Mouse (Mus musculus): ENCODE results near the gene Wbp2nl. TPM values are rescaled to one million over a fixed set of nuclear protein-coding genes. Genes with fewer than 3 reads are reported as not detected.
A peak's percentile ranks its signal among the peaks of the same experiment; 100 is the strongest.

Wbp2nl gene
- polyA plus RNA-seq, 1 experiment = not detected

DNA sequence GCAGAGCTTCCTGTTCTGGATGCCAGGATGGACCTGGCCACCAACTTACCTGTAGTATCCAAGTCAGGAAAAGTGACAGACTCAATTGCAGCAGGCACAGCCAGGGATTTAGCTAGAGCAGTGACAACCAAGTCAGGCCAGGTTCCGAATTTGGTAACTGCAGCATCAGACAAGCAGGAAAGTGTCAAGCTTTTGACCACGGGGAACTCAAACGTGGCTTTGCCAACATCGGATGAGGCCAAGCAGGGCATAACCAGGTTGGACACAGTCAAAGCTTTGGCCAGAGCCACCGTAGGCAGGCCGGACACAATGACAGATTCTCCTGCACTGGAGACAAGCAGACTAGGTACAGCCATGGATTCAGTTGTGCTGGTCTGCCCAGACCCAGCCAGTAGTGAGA lies 26.5 kb upstream of the Wbp2nl start:
- Histone ChIP-seq H3K4me3 (replicated peaks) (no peak overlapping the region), H3K36me3 (replicated peaks; ENCODE audit: low read length) (no peaks in the 10 kb centered on the region), H3K9me3 (no peaks in the 10 kb centered on the region), H3K27me3 (replicated peaks) (peaks cover 85% of the 10 kb centered on the region), H3K4me1 (peaks cover 28% of the 10 kb centered on the region)
- TF ChIP-seq GATA1 (IDR thresholded peaks at IDR 0.05; ENCODE audit: borderline replicate concordance, low read length) = no peak
- no peak for TF ChIP-seq FLI1 (IDR thresholded peaks at IDR 0.05; ENCODE audit: low read length)

DNA sequence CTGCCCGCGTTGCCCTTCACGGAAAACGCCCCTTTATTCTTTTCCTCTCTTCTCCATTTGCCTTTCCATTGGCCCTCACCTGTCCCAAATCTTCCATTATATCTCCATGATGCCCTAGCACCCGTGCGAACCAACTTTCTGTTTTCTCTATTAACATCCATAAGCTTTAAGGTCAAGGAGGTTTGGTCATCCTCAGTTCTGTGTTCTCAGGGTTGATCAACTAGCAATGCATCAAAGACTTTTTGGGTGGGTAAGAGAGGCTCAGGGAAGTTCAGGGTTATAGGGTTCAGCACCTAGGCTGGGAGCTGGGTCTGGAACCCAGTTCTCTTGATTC lies 24.2 kb upstream of the Wbp2nl start, which contains the start of gene Sept3:
TSS of gene Sept3 (plus strand) at position 301 of the 334 bp plus-strand sequence.
- H3K27me3 ChIP-seq (replicated peaks) = peaks cover 92% of the 10 kb centered on the region
- no peaks in the 10 kb centered on the region for H3K9me3 ChIP-seq
- no peaks in the 10 kb centered on the region for H3K36me3 ChIP-seq (replicated peaks; ENCODE audit: low read length)
- peak within 1 kb of the TSS; percentile 87 for H3K4me3 ChIP-seq (replicated peaks)
- peaks cover 35% of the 10 kb centered on the region for H3K4me1 ChIP-seq
- TF ChIP-seq GATA1 (IDR thresholded peaks at IDR 0.05; ENCODE audit: borderline replicate concordance, low read length) (no peak), FLI1 (IDR thresholded peaks at IDR 0.05; ENCODE audit: low read length) (no peak)

DNA sequence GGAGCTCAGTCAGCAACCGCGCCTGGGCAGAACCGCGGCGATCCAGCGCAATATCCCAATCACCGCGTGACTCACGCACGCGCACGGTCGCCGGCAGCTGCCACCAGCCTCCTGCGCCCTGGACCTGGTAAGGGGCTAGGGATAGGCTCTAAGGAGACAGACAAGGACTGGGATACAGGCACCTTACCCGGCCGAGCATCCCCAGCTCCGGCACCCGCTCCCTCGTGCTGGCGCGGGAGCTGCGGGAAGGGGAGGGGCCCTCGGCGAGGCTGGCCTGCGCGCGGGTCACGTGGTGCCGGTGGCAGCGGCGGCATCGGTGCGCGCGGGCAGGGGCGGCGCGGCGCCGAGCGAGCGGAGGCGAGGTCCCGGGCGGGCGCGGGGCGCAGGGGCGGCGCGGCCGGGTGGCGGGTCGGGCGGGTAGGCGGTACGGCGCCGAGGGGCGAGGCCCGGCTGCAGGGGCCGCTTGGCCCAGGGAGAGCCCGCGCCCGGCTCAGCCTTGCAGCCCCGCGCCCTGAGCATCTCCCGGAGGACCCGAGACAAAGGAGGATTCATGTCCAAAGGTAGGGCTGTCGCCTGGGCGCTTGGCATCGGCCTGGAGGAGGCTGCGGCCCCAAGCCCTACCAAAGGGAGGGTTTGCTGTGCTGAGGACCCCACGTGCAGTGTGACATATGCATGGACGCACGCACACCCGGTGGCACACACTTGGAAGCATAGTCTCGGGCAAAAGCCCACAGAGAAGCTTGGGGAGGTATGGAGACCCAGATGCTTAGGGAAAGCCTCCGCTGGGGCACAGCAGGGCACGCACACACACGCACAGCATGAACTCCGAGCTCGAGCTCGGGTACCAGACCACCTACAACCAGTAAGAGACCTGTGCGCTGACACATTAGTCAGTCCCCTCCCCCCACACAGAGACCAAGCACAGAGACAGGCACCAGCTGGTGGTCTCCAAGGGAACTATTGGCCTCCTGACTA lies 23.5 kb upstream of the Wbp2nl start:
- no peak for TF ChIP-seq FLI1 (IDR thresholded peaks at IDR 0.05; ENCODE audit: low read length)
- no peak for TF ChIP-seq GATA1 (IDR thresholded peaks at IDR 0.05; ENCODE audit: borderline replicate concordance, low read length)
- Histone ChIP-seq H3K4me3 (replicated peaks) (peak overlapping the region; percentile 87), H3K4me1 (peaks cover 35% of the 10 kb centered on the region)

DNA sequence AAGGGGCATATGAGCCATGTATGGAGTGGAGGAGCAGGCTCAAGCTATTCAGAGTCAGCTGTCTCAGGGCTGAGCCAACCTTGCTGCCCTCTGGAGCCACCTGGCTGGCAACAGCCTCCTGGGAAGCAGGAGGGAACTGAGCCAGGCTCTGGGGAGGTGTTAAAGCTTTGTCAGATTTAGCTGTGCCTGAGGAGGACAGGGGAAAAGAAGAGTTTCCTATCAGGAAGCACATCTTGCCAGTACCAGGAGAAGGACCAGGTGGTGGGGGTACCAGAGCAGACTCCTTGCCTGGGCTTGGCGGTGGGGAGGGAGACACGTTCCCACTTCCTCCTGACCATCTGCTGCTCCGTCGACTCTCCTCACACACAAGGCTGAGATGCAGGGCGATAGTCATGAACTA lies 21.2 kb upstream of the Wbp2nl start:
- no peak overlapping the region for H3K4me3 ChIP-seq (replicated peaks)
- H3K36me3 ChIP-seq (replicated peaks; ENCODE audit: low read length) = no peaks in the 10 kb centered on the region
- H3K4me1 ChIP-seq = peaks cover 29% of the 10 kb centered on the region
- H3K9me3 ChIP-seq = no peaks in the 10 kb centered on the region
- TF ChIP-seq FLI1 (IDR thresholded peaks at IDR 0.05; ENCODE audit: low read length) (no peak), GATA1 (IDR thresholded peaks at IDR 0.05; ENCODE audit: borderline replicate concordance, low read length) (no peak)
- H3K27me3 ChIP-seq (replicated peaks) = peaks cover 75% of the 10 kb centered on the region

More for the DNA sequence above, 23.5 kb upstream of the Wbp2nl start:
- no peaks in the 10 kb centered on the region for H3K9me3 ChIP-seq
- peaks cover 91% of the 10 kb centered on the region for H3K27me3 ChIP-seq (replicated peaks)
- no peaks in the 10 kb centered on the region for H3K36me3 ChIP-seq (replicated peaks; ENCODE audit: low read length)

DNA sequence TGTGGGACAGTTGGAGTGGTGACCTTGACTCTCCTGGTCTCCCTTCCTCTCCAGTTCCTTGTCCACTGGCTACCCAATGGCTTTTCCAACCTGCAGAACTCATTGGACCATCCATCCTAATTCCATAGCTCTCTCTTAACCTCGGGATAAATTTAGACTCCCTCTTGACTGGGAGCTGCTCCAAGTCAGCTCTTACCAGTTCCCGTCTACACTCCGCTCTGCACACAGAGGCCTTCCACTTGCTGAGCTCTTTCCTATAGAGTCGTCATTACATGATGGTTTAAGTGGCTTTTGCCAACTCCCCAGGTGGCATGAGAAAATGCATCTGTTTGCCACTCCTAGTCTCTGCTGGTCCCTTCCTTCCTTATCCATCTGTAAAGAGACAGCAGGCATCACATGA lies 18.1 kb upstream of the Wbp2nl start:
- no peak overlapping the region for H3K4me3 ChIP-seq (replicated peaks)

DNA sequence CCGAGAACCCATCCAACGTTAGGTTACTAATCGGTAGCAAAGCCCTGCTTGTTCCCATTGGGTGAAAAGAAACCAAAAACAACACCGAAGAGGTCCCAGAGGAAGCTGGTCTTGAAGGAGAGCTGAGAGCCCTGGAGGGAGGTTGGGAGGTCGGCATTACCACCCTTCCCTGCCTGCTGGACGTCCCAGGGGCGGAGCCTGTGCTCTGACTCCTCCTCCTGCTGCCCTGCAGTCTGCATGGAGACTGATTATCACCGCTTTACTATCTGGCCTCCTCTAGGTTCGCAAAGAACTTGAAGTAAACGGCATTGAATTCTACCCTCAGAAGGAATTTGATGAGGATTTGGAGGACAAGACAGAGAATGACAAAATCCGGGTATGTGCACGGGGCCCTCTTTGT lies 12.6 kb upstream of the Wbp2nl start:
- peak overlapping the region; percentile 72 for H3K4me3 ChIP-seq (replicated peaks)
- peaks cover 36% of the 10 kb centered on the region for H3K4me1 ChIP-seq
- peaks cover 23% of the 10 kb centered on the region for H3K27me3 ChIP-seq (replicated peaks)
- TF ChIP-seq FLI1 (IDR thresholded peaks at IDR 0.05; ENCODE audit: low read length) (no peak), GATA1 (IDR thresholded peaks at IDR 0.05; ENCODE audit: borderline replicate concordance, low read length) (no peak)
- no peaks in the 10 kb centered on the region for H3K36me3 ChIP-seq (replicated peaks; ENCODE audit: low read length)
- no peaks in the 10 kb centered on the region for H3K9me3 ChIP-seq

More for the DNA sequence above, 18.1 kb upstream of the Wbp2nl start:
- no peak for TF ChIP-seq FLI1 (IDR thresholded peaks at IDR 0.05; ENCODE audit: low read length)
- TF ChIP-seq GATA1 (IDR thresholded peaks at IDR 0.05; ENCODE audit: borderline replicate concordance, low read length) = no peak
- peaks cover 37% of the 10 kb centered on the region for H3K4me1 ChIP-seq
- H3K27me3 ChIP-seq (replicated peaks) = peaks cover 62% of the 10 kb centered on the region
- no peaks in the 10 kb centered on the region for H3K9me3 ChIP-seq
- no peaks in the 10 kb centered on the region for H3K36me3 ChIP-seq (replicated peaks; ENCODE audit: low read length)

DNA sequence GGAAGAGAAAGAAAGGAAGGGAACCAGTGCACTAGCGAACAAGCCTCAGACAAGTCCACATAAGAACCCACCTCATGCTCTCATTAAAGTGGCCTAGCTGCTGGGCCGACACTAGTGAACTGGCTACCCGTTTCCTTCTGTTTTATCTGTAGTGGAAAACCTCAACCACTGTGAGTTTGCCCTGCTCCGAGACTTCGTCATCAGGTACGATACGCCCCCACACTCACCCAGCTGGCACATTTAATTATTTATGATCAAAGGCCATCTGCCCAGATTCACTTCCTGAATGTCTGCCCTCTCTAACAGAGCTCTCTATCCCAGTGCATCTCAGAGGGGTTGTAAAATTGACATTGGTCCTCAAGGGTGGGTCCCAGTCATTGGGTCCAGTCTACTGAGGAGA lies 8.5 kb upstream of the Wbp2nl start:
- Histone ChIP-seq H3K9me3 (no peaks in the 10 kb centered on the region), H3K4me1 (peaks cover 29% of the 10 kb centered on the region), H3K4me3 (replicated peaks) (no peak overlapping the region), H3K27me3 (replicated peaks) (peaks cover 32% of the 10 kb centered on the region), H3K36me3 (replicated peaks; ENCODE audit: low read length) (no peaks in the 10 kb centered on the region)
- no peak for TF ChIP-seq GATA1 (IDR thresholded peaks at IDR 0.05; ENCODE audit: borderline replicate concordance, low read length)
- no peak for TF ChIP-seq FLI1 (IDR thresholded peaks at IDR 0.05; ENCODE audit: low read length)

DNA sequence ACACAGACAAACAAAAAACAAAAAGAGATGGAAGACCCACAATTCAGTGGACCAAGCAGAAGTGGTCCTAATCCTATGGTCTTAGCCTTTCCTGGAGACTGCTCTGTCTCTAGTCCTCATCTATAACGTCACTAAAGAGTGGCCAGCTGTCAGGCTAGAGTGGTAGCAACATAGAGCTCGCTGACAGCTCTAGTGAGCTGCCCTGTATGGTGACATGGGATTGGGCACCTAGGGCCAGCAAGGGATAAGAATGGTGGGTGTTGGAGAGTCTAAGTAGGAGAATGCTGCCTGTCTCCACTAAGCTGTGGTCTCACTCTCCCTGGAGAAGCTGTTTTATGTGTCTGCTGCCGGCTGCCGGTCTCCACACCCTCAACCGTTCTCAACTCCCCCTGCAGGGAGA lies 5.9 kb upstream of the Wbp2nl start:
- H3K27me3 ChIP-seq (replicated peaks) = peaks cover 31% of the 10 kb centered on the region
- H3K4me3 ChIP-seq (replicated peaks) = no peak overlapping the region
- H3K36me3 ChIP-seq (replicated peaks; ENCODE audit: low read length) = no peaks in the 10 kb centered on the region
- H3K9me3 ChIP-seq = no peaks in the 10 kb centered on the region
- no peak for TF ChIP-seq GATA1 (IDR thresholded peaks at IDR 0.05; ENCODE audit: borderline replicate concordance, low read length)
- H3K4me1 ChIP-seq = peaks cover 18% of the 10 kb centered on the region

DNA sequence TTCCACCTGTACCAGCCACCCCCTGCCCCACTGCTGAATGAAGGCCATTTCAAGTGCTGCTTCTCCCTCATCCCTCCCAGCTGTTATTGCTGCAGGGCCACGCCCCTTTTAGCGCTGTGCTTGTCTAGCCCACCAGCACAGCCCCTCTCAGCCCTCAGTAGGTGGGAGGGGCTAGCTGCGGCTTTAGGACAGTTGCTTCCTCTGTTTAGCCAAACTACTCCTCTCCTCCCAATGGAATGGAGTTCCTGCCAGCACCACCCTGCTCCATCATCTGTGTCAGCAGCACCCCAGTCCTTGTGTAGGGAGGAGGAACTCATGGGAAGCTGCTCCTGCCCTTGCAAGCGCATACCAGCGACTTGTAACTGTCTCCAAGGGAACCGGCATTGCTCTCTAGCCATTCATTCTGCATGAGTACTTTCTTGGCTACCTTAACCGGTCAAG lies 5.5 kb upstream of the Wbp2nl start:
- peaks cover 31% of the 10 kb centered on the region for H3K27me3 ChIP-seq (replicated peaks)
- H3K4me1 ChIP-seq = peaks cover 18% of the 10 kb centered on the region

DNA sequence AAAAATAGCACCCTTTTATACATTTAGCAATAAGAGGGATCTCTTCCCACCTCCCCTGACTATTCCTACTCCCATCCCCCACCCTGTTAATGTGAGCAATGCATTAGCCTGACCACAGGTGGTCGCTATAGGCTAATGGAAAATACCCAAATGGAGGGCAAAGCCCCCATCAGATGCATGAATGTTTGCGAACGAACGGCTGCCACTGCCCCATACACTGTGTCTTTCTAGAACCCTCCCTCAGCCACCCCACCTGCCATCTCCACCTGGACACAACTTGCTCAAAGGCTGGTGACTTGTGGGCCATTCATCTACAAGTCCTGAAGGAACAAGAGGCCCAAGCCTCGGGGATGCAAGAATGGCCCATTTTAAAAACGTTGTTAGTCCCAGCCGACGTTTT lies 4.7 kb upstream of the Wbp2nl start:
- H3K9me3 ChIP-seq = peaks cover 7% of the 10 kb centered on the region; the same call in 1 of the 2 replicates
- H3K4me3 ChIP-seq (replicated peaks) = no peak overlapping the region
- TF ChIP-seq GATA1 (IDR thresholded peaks at IDR 0.05; ENCODE audit: borderline replicate concordance, low read length) (no peak), FLI1 (IDR thresholded peaks at IDR 0.05; ENCODE audit: low read length) (no peak)
- no peaks in the 10 kb centered on the region for H3K36me3 ChIP-seq (replicated peaks; ENCODE audit: low read length)
- H3K27me3 ChIP-seq (replicated peaks) = peaks cover 31% of the 10 kb centered on the region
- peaks cover 18% of the 10 kb centered on the region for H3K4me1 ChIP-seq

More for the DNA sequence above, 5.5 kb upstream of the Wbp2nl start:
- H3K4me3 ChIP-seq (replicated peaks) = peak overlapping the region; percentile 70
- H3K36me3 ChIP-seq (replicated peaks; ENCODE audit: low read length) = no peaks in the 10 kb centered on the region
- TF ChIP-seq FLI1 (IDR thresholded peaks at IDR 0.05; ENCODE audit: low read length) = no peak
- no peak for TF ChIP-seq GATA1 (IDR thresholded peaks at IDR 0.05; ENCODE audit: borderline replicate concordance, low read length)
- H3K9me3 ChIP-seq = no peaks in the 10 kb centered on the region

Data from megakaryocyte, embryonic 14.5 days (primary cell).